Mouse (Mus musculus): ENCODE data around the gene Tigd4. TPM values are rescaled to one million over a fixed set of nuclear protein-coding genes. Genes with fewer than 3 reads are reported as not detected.
"Not testable (repeated sequence)": the region's sequence is repeated elsewhere in the genome, so short reads cannot be mapped to it uniquely, and the experiment has no call there.

Tigd4 gene
- 0.01 and 0.04 TPM in 2 replicates for polyA plus RNA-seq (2012; rRNA removed)

DNA sequence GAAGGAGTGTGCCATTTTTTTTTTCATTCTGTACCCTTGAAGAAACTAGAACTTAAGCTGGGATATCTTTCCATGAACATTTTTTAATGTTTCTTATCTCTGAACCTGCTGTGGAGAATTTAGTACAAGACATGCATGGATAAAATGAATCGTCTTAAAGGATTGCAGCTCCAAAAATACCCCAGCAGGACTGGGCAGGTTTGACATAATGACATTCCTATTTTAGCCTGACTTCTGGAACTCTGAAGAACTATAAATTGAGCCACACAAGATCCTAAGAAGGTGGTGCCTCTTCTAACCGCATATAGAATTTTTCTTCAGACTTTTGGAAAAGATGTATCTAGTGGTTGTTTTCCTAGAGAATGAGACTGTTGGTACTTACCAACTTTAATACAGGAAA is at the start of gene Tigd4:
TSS of gene Tigd4 (plus strand) at position 301 of the 400 bp plus-strand sequence.
- DNase-seq (ENCODE audit: low read depth): no peak

DNA sequence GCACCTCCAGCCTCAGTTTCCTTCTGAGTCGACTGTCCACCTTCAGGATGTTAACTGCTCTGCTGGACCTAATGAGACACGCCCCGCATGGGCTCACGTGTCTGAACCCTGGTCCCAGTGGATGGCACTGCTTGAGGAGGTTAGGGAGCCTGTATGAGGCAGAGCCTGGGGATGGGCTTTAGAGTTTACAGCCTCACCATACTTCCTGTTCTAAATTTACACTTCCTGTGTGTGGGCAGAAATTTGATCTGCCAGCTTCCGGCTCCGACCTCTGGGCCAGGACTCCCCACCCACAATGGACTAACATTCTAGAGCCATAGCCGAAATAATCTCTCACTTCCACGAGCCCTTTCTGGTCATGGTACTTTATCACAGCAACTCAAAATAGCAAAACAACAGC is 46.2 kb upstream of the Tigd4 start:
- no peak for TF ChIP-seq POLR2A (IDR thresholded peaks at IDR 0.05; ENCODE audit: borderline replicate concordance, extremely low read depth, insufficient read depth, insufficient read length, poor library complexity, severe bottlenecking)
- no peak for TF ChIP-seq CTCF (IDR thresholded peaks at IDR 0.05; ENCODE audit: borderline replicate concordance, extremely low read depth, insufficient read depth, insufficient read length)
- DNase-seq (ENCODE audit: low read depth): no peak

More for the DNA sequence above, at the start of gene Tigd4:
- TF ChIP-seq CTCF (IDR thresholded peaks at IDR 0.05; ENCODE audit: borderline replicate concordance, extremely low read depth, insufficient read depth, insufficient read length) (no peak), POLR2A (IDR thresholded peaks at IDR 0.05; ENCODE audit: borderline replicate concordance, extremely low read depth, insufficient read depth, insufficient read length, poor library complexity, severe bottlenecking) (no peak)

DNA sequence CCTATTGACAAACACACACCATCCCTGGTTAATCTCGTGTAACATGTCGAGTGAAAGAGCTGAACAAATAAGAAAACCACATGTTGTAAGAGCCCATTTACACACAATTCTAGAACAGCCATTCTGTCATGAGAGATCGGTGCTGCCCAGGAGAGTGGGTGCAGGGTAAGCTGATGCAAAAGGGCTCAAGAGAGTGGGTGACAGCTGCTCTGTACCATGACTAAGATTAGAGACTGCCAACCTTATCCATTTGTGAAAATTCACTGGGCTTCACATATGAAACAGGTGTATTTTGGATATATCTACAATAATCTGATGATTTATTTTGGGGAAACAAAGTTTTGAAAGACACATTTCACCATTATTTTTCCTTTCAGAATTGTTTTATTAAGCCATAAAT is 37.6 kb upstream of the Tigd4 start:
- TF ChIP-seq POLR2A (IDR thresholded peaks at IDR 0.05; ENCODE audit: borderline replicate concordance, extremely low read depth, insufficient read depth, insufficient read length, poor library complexity, severe bottlenecking): no peak
- no peak for DNase-seq (ENCODE audit: low read depth)

DNA sequence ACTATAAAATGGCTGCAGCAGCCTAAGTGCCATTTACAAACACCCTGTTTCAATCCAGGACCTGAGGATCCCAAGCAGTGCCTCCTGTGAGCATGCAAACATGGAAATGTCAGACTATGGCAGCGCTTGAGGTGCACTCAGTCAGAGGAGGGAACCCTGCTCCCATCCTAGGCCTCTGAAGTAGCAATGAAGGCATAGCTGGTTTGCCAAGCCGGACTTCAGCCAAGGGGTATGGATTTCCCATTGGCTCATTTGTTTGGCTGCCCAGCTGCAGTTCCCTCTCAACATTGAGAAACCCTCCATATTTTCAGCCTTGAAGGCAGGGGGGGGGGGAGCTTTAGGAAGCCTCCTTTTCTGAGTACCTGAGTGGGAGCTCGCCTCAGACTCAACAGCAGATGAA is 35.1 kb upstream of the Tigd4 start:
- DNase-seq (ENCODE audit: low read depth): no peak
- no peak for TF ChIP-seq POLR2A (IDR thresholded peaks at IDR 0.05; ENCODE audit: borderline replicate concordance, extremely low read depth, insufficient read depth, insufficient read length, poor library complexity, severe bottlenecking)
- TF ChIP-seq CTCF (IDR thresholded peaks at IDR 0.05; ENCODE audit: borderline replicate concordance, extremely low read depth, insufficient read depth, insufficient read length): no peak

DNA sequence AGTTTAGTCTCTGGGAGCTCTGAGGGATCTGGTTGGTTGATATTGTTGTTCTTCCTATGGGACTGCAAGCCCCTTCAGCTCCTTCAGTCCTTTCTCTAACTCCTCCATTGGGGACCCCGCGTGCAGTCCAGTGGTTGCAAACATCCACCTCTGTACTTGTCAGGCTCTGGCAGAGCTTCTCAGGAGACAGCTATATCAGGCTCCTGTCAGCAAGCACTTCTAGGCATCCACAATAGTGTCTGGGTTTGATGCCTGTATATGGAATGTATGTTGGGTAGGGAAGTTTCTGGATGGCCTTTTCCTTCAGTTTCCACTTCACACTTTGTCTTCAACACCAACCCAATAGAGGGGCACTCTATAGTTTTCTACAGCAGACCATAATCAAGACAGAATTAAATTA is 30.5 kb upstream of the Tigd4 start:
- DNase-seq (ENCODE audit: low read depth): not testable (repeated sequence)

DNA sequence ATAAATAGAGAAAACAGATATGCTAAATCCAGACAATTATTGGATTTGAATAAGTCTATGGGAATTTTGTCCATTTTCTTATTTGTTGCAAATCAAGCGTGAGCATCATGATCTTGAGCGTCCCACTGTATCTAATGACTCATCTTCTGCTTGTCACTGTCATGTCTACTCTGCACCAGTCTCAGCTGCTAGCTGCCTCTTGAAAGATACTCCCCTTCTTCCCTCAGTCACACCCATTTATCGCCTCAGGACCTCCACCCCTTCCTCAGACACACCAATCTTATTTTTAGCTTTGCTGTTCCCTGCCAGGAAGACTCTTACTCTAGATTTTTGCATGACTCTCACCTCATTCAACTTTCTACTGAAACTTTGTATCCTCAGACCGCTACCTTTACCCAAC is 30.0 kb upstream of the Tigd4 start:
- DNase-seq (ENCODE audit: low read depth): no peak
- TF ChIP-seq CTCF (IDR thresholded peaks at IDR 0.05; ENCODE audit: borderline replicate concordance, extremely low read depth, insufficient read depth, insufficient read length) (no peak), POLR2A (IDR thresholded peaks at IDR 0.05; ENCODE audit: borderline replicate concordance, extremely low read depth, insufficient read depth, insufficient read length, poor library complexity, severe bottlenecking) (no peak)

DNA sequence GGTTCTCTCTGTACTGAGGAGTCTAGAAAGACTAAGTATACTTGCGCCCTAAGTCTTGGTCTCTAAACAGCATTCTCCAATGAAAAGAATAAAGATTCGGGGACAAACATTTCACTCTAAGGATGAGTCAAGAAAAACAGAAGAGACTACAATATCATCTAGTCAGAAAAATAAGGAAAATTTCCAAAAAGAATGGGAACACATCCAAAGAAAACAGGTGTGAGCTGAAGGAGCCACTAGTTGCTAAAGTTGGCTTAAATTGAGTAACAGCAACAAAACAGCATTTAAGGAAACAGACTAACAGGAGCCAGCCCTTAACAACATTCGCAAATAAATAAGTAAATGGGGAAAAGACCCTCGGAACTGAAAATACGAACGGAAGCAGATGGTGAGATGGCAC is 24.8 kb upstream of the Tigd4 start:
- TF ChIP-seq CTCF (IDR thresholded peaks at IDR 0.05; ENCODE audit: borderline replicate concordance, extremely low read depth, insufficient read depth, insufficient read length) (no peak), POLR2A (IDR thresholded peaks at IDR 0.05; ENCODE audit: borderline replicate concordance, extremely low read depth, insufficient read depth, insufficient read length, poor library complexity, severe bottlenecking) (no peak)
- peak; percentile 13 for DNase-seq (ENCODE audit: low read depth)

DNA sequence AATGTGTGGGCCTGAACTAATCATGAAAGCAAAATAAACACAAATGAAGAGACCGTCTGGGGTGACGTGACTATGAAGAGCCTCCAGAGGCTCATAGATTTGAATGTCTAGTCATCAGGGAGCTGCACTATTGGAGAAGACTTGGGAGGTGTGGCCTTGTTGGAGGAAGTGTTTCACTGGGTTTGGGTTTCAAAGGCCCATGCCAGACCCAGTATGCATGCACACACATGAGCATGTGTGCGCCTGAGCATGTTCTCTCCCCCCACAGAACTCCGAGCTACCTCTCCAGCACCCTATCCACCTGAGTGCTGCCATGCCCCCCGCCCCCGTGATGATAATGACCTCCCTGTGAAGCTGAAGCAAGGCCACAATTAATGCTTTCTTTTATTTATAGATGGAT is 23.8 kb upstream of the Tigd4 start:
- no peak for DNase-seq (ENCODE audit: low read depth)
- no peak for TF ChIP-seq CTCF (IDR thresholded peaks at IDR 0.05; ENCODE audit: borderline replicate concordance, extremely low read depth, insufficient read depth, insufficient read length)
- no peak for TF ChIP-seq POLR2A (IDR thresholded peaks at IDR 0.05; ENCODE audit: borderline replicate concordance, extremely low read depth, insufficient read depth, insufficient read length, poor library complexity, severe bottlenecking)

DNA sequence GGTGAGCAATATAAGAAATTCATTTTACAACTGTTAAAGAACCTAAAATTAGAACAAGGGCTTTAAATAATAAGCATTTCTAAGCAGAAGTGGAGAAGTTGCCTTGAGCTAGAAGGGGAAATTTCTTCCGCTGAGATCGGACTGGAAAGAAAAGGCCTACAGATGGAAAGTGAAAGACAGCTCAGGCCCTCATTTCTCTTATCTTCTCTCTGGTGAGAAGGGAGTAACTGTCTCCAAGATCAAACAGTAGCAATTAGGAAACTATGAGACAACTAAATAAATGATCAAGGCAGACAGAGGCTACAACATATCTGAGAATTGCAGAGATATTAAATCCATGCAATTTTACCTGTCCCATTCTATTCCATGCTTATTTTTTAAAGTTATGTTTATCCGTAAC is 22.9 kb upstream of the Tigd4 start:
- no peak for DNase-seq (ENCODE audit: low read depth)
- TF ChIP-seq CTCF (IDR thresholded peaks at IDR 0.05; ENCODE audit: borderline replicate concordance, extremely low read depth, insufficient read depth, insufficient read length): no peak
- TF ChIP-seq POLR2A (IDR thresholded peaks at IDR 0.05; ENCODE audit: borderline replicate concordance, extremely low read depth, insufficient read depth, insufficient read length, poor library complexity, severe bottlenecking): no peak

DNA sequence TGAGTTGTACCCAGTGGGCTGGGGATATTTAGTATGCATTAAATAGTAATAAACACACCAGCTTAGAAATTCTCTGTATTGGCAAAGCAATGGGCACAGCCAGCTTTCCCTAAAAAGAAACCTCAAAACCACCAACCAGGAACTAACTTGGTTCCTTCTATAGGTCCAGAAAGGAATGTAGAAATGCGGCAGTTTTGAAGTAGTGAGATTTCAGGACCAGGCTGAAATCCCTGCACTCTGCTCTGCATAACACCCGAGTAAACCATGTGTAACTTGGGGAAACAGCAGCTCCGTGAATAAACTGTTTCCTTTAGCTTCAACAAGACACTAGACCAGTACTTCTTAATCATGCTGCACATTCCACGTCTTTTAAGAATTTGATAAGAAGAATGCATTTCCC is 12.7 kb upstream of the Tigd4 start:
- DNase-seq (ENCODE audit: low read depth): no peak
- no peak for TF ChIP-seq POLR2A (IDR thresholded peaks at IDR 0.05; ENCODE audit: borderline replicate concordance, extremely low read depth, insufficient read depth, insufficient read length, poor library complexity, severe bottlenecking)
- TF ChIP-seq CTCF (IDR thresholded peaks at IDR 0.05; ENCODE audit: borderline replicate concordance, extremely low read depth, insufficient read depth, insufficient read length): no peak

DNA sequence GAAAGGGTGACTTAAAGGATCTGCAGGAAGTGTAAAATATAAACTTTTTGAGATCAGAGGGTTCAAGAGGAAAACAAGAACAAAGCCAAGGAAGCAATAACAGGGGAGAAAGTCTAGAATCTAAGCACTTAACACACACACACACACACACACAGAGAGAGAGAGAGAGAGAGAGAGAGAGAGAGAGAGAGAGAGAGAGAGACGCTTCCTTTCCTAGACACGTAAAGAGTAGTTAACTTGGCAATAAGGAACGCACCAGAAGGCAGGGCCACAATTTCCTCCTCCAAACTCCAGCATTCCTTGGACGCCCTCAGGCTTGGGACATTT is 11.7 kb upstream of the Tigd4 start:
- no peak for TF ChIP-seq CTCF (IDR thresholded peaks at IDR 0.05; ENCODE audit: borderline replicate concordance, extremely low read depth, insufficient read depth, insufficient read length)
- TF ChIP-seq POLR2A (IDR thresholded peaks at IDR 0.05; ENCODE audit: borderline replicate concordance, extremely low read depth, insufficient read depth, insufficient read length, poor library complexity, severe bottlenecking): no peak
- no peak for DNase-seq (ENCODE audit: low read depth)

DNA sequence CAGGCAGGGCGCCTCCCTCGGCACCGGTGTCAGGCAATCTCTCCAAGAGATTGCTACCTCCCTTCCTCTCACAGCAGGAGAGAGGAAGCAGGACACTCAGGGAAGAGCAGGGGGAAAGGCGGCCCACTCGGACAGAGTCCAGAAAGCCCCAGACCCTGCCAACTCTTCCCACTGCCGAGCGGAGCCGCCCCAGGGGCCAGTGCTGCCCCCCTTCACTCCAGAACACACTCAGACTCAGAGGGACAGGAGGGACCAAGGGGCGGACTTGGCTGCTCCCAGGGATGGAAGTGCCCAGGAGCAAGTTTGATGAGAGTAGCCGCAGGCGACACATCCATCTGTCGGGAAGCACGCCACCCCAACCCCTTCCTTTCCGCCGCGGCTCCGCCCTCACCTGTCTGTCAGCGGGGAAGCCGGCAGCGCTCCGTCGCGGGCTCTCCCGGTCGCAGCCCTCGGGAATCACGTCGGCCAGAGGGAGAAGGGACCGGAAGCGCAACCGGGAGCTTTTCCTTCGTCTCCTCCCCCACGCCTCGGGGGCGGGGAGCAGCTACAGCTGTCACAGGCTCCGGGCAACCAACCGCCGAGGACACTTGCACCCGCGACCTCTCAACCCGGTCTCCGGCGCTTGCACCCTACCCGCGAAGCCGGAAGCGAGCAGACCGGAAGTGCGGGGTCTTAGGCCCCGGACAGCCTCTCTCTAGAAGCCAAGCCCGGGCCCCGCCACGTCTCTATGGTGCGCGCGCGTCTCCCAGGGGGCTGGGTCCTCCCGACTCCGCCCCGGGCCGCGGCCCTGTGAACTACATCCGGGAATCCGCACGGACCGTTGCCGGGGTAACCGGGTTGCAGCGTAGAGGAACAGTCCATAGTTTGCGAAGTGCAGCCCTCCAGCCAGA is 11.1 kb upstream of the Tigd4 start, which contains the start of gene Arfip1:
TSS of gene Arfip1 (minus strand) at position 603 of the 890 bp plus-strand sequence.
- DNase-seq (ENCODE audit: low read depth): peak; percentile 97
- no peak for TF ChIP-seq CTCF (IDR thresholded peaks at IDR 0.05; ENCODE audit: borderline replicate concordance, extremely low read depth, insufficient read depth, insufficient read length)
- TF ChIP-seq POLR2A (IDR thresholded peaks at IDR 0.05; ENCODE audit: borderline replicate concordance, extremely low read depth, insufficient read depth, insufficient read length, poor library complexity, severe bottlenecking): peak; percentile 32; the same call in 1 of the 2 replicates
